Mouse (Mus musculus) heart, postnatal 0 days (tissue): Measurements from ENCODE around the gene Mettl26. TPM values are rescaled to one million over a fixed set of nuclear protein-coding genes. Genes with fewer than 3 reads are reported as not detected.

Experiments used
- ATAC-seq: fragments of 200-750 bp; cut with Nextera tagmentation; 2 replicates; pipeline ENCODE4 v1.8.0; 2017; ENCODE audit warnings: low read depth, moderate number of reproducible peaks, moderate library complexity; ENCODE audit not compliant: insufficient read depth
- DNase-seq: peaks from one replicate; pipeline ENCODE4 v3.0.0-alpha.2; 2016; ENCODE audit warnings: low spot score
- H3K27ac ChIP-seq: fragments of 300-500 bp; sonication (generic); 2 replicates; pipeline ENCODE4 v1.5.1; 2014; ENCODE audit warnings: low read depth, mild to moderate bottlenecking
- H3K27me3 ChIP-seq: fragments of 300-500 bp; sonication (generic); 2 replicates; pipeline ENCODE4 v1.6.1; 2014; ENCODE audit warnings: low read length, mixed read lengths; ENCODE audit not compliant: control insufficient read depth, insufficient read depth
- H3K36me3 ChIP-seq: fragments of 300-500 bp; sonication (generic); replicated peaks from 2 replicates; pipeline ENCODE4 v1.6.1; 2014; ENCODE audit warnings: low read length, mixed read lengths; ENCODE audit not compliant: control insufficient read depth, insufficient read depth
- H3K4me1 ChIP-seq: fragments of 300-500 bp; sonication (generic); 2 replicates; pipeline ENCODE4 v1.6.1; 2014; ENCODE audit warnings: antibody characterized with exemption; ENCODE audit not compliant: control insufficient read depth, insufficient read depth
- H3K4me2 ChIP-seq: fragments of 300-500 bp; sonication (generic); 2 replicates; pipeline ENCODE4 v1.6.1; 2014; ENCODE audit warnings: low read depth, mild to moderate bottlenecking, low read length, moderate library complexity
- H3K4me3 ChIP-seq: fragments of 300-500 bp; sonication (generic); 2 replicates; pipeline ENCODE4 v1.5.1; 2014; ENCODE audit warnings: low read depth, low read length
- H3K9ac ChIP-seq: fragments of 300-500 bp; sonication (generic); replicated peaks from 2 replicates; pipeline ENCODE4 v1.6.1; 2014; ENCODE audit warnings: low read depth, low read length, mixed read lengths
- H3K9me3 ChIP-seq: fragments of 300-500 bp; sonication (generic); replicated peaks from 2 replicates; pipeline ENCODE4 v1.6.1; 2016; ENCODE audit warnings: low read length; ENCODE audit not compliant: control insufficient read depth
- CTCF ChIP-seq: IDR thresholded peaks from 2 replicates; pipeline ENCODE4 v1.5.1; 2016; ENCODE audit warnings: antibody characterized with exemption, control low read depth, low read depth
- EP300 ChIP-seq: IDR thresholded peaks from 2 replicates; pipeline ENCODE4 v1.6.1; 2016; ENCODE audit warnings: antibody characterized with exemption, low read depth
- whole genome bisulfite sequencing: fragments of 180-500 bp; shearing (Covaris S2); extraction: QIAGEN DNeasy Blood & Tissue Kit; methylation state at CpG from one replicate; pipeline ENCODE4 v1.1.7; 2014; 5-methylcytosine and 5-hydroxymethylcytosine counted together
- polyA plus RNA-seq: library from polyadenylated mRNA; unstranded; fragments of >200 nt; fragmentation: Nextera tagmentation; extraction: Ambion mirVana; gene quantifications from 2 replicates; pipeline ENCODE4 v1.2.1, GENCODE M21; 2015
- total RNA-seq: library from RNA; depleted of rRNA; stranded (reverse); fragments of >200 nt; gene quantifications from 2 replicates; pipeline ENCODE4 v1.2.3, GENCODE M21; 2014; ENCODE audit warnings: low replicate concordance

Gene Mettl26
- total and polyA plus RNA-seq, 2 experiments from 2014 or later, result 27.8 to 28.1 TPM

DNA sequence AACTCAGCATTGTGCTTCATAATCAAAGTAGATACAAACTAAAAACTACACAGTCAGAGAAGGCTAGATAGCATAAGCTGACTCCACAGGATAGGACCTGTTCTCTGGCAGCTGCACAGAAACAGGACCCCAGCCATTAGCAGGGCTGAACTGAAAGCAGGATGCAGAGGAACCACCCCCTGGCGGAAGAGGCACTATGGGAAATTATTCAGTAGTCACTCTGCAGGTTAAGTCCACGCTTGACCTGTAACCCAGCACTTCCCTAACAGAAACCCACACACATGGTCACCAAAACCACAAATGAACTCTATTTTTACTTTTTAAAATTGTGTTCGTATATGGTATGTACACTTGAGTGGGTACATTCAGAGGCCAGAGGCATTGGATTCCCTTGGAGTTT lies 28.2 kb downstream of the Mettl26 start:
- H3K4me1 ChIP-seq, result no peaks in the 10 kb centered on the region
- no peaks in the 10 kb centered on the region for H3K9me3 ChIP-seq
- H3K27ac ChIP-seq, result no peak overlapping the region
- no peaks in the 10 kb centered on the region for H3K36me3 ChIP-seq
- H3K4me2 ChIP-seq, result no peak overlapping the region
- ATAC-seq (no peak), DNase-seq (no peak)
- no peak for TF ChIP-seq EP300
- TF ChIP-seq CTCF, result no peak
- H3K9ac ChIP-seq, result no peak overlapping the region
- H3K4me3 ChIP-seq, result no peak overlapping the region
- 85% methylated on average over 3 of the region's 3 CpGs for WGBS
- H3K27me3 ChIP-seq, result no peaks in the 10 kb centered on the region

- Histone ChIP-seq H3K9ac (no peak overlapping the region), H3K4me1 (no peaks in the 10 kb centered on the region), H3K4me3 (no peak overlapping the region), H3K9me3 (no peaks in the 10 kb centered on the region), H3K27ac (no peak overlapping the region), H3K36me3 (no peaks in the 10 kb centered on the region), H3K4me2 (no peak overlapping the region), H3K27me3 (no peaks in the 10 kb centered on the region)
- 77% methylated on average over 2 of the region's 2 CpGs for WGBS
- ATAC-seq (no peak), DNase-seq (no peak)
- no peak for TF ChIP-seq EP300
- TF ChIP-seq CTCF, result no peak
These were observed 32.8 kb downstream of the Mettl26 start for GRCm38 (mm10) chr17:25907640-25908039.

- ATAC-seq, result no peak
- H3K4me1 ChIP-seq, result peaks cover 12% of the 10 kb centered on the region; the same call in 1 of the 2 replicates
- H3K27ac ChIP-seq, result no peak overlapping the region
- H3K9me3 ChIP-seq, result no peaks in the 10 kb centered on the region
- no peak overlapping the region for H3K4me2 ChIP-seq
- H3K4me3 ChIP-seq, result no peak overlapping the region
- WGBS, result 83% methylated on average over 4 of the region's 4 CpGs
- no peak for DNase-seq
- no peaks in the 10 kb centered on the region for H3K36me3 ChIP-seq
- H3K27me3 ChIP-seq, result no peaks in the 10 kb centered on the region
- H3K9ac ChIP-seq, result no peak overlapping the region
- TF ChIP-seq EP300 (no peak), CTCF (no peak)
These were observed 36.9 kb downstream of the Mettl26 start for GRCm38 (mm10) chr17:25911816-25912215.

GRCm38 (mm10) chr17:25913186-25913876 lies 38.5 kb downstream of the Mettl26 start:
- H3K9ac ChIP-seq, result no peak overlapping the region; the same call in 1 of the 2 replicates
- H3K9me3 ChIP-seq, result no peaks in the 10 kb centered on the region
- no peak for TF ChIP-seq EP300
- TF ChIP-seq CTCF, result no peak
- WGBS, result 56% methylated on average over 14 of the region's 14 CpGs
- H3K36me3 ChIP-seq, result no peaks in the 10 kb centered on the region
- ATAC-seq (no peak), DNase-seq (no peak)
- peak overlapping the region; percentile 41 for H3K4me2 ChIP-seq
- H3K27me3 ChIP-seq, result no peaks in the 10 kb centered on the region
- H3K27ac ChIP-seq, result peak overlapping the region; percentile 71
- peak overlapping the region; percentile 7; the same call in 1 of the 2 replicates for H3K4me3 ChIP-seq
- peaks cover 16% of the 10 kb centered on the region for H3K4me1 ChIP-seq

DNA sequence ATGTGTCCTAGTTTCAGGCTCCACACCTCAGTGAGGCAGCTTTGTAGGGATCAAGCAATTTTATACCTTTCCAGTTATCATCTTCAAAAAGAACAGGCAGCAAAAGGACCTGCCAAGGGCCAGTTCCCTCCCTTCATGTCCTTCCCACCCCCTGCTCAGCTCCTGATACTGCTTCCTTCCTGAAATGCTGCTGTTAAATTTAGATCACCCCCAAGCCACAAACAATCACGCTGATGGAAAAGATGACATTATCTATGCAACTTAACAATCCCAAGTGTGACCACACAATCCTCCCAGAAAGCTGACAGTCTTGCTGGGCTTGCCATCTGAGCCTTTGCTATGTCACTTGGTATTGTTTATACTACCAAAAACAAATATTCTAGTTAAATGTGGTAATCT lies 39.0 kb downstream of the Mettl26 start:
- Histone ChIP-seq H3K4me2 (peak overlapping the region; percentile 41), H3K27ac (peak overlapping the region; percentile 71), H3K9ac (no peak overlapping the region; the same call in 1 of the 2 replicates), H3K4me3 (peak overlapping the region; percentile 7; the same call in 1 of the 2 replicates), H3K36me3 (no peaks in the 10 kb centered on the region), H3K9me3 (no peaks in the 10 kb centered on the region), H3K27me3 (no peaks in the 10 kb centered on the region), H3K4me1 (peaks cover 21% of the 10 kb centered on the region)
- ATAC-seq (no peak), DNase-seq (no peak)
- 21% methylated on average over 1 of the region's 1 CpGs for WGBS
- TF ChIP-seq EP300, result no peak
- TF ChIP-seq CTCF, result no peak

- TF ChIP-seq CTCF, result no peak
- TF ChIP-seq EP300, result no peak
- Histone ChIP-seq H3K27ac (peak overlapping the region; percentile 71), H3K9me3 (no peaks in the 10 kb centered on the region), H3K4me2 (no peak overlapping the region), H3K36me3 (no peaks in the 10 kb centered on the region), H3K4me3 (no peak overlapping the region), H3K9ac (no peak overlapping the region), H3K4me1 (peaks cover 22% of the 10 kb centered on the region), H3K27me3 (no peaks in the 10 kb centered on the region)
- WGBS, result 61% methylated on average over 4 of the region's 4 CpGs
- DNase-seq (no peak), ATAC-seq (no peak)
These were observed 39.4 kb downstream of the Mettl26 start for GRCm38 (mm10) chr17:25914295-25914694.
